Mouse (Mus musculus) lung, postnatal 25 days (tissue): Measurements from ENCODE around the gene Uri1.

Experiments used
- DNase-seq: peaks from one replicate; pipeline ENCODE4 v3.0.0; 2022; ENCODE audit warnings: low spot score

Gene Uri1

GRCm38 (mm10) chr7:38013946-38014345 lies 9.4 kb downstream of the Uri1 start:
- DNase-seq = no peak

GRCm38 (mm10) chr7:38012811-38013210 lies 10.5 kb downstream of the Uri1 start:
- no peak for DNase-seq

GRCm38 (mm10) chr7:38008359-38008758 lies 15.0 kb downstream of the Uri1 start:
- DNase-seq = no peak

DNA sequence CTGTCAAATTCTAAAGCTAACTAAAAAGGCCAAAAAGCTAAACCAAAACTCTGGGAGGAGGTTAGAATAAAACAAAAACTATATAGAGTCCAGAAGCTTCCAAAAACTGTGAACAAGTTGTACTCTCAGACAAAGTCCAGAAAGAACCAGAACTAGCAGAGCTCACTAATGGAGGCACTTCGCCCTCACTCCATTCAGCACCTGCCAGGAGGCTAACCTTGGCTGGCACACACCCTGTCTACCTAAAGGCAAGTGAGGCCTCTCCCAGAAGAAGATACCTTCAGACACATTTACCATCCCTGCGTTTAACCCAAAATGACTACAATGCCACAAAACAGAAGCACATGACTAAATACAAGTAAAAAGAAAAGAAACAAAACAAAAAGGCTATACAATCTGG lies 20.9 kb downstream of the Uri1 start:
- no peak for DNase-seq

- DNase-seq = peak; percentile 26
Measured at GRCm38 (mm10) chr7:37999691-38000090, 23.7 kb downstream of the Uri1 start.

DNA sequence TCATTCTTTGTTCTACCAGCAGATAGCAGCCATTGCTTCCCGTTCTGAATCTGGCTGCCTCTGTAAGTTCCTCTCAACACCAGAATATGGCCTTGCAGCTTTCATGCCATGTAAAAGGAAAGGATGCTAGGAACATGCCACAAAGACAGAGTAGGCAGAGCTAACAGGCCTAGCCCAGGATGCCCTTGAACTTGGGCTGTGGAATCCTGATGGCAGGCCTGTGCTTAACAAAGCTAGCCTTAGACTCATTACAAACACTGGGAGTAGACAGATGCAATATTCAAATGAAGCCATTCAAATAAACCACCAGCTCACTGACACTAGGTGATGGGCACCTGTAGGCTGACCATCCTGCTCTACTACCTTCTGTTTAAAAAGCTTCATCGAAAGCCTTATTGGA lies 30.5 kb downstream of the Uri1 start:
- no peak for DNase-seq

- no peak for DNase-seq
Measured at GRCm38 (mm10) chr7:37984866-37985265, 38.5 kb downstream of the Uri1 start.

GRCm38 (mm10) chr7:37983471-37983870 lies 39.9 kb downstream of the Uri1 start:
- no peak for DNase-seq

DNA sequence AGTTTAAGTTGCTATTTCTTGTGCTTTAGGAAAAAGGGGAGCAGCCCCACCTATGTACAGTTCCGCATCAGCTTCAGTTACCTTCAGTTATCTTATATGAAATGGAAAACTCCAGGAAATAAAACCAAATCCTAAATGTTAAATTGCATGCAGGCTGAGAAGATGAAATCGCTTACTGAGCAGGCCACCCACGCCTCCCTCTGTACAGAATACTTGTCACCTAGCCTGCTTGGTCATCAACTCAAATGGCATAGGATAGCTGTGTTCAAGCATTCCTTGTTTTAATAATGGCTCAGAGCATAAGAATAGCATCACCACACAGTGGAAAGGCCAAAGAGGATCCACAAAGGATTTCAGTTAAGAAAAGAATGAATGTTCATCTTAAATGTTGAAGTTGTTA lies 43.6 kb downstream of the Uri1 start:
- no peak for DNase-seq

- DNase-seq = no peak
Measured at GRCm38 (mm10) chr7:37978412-37978811, 44.9 kb downstream of the Uri1 start.

DNA sequence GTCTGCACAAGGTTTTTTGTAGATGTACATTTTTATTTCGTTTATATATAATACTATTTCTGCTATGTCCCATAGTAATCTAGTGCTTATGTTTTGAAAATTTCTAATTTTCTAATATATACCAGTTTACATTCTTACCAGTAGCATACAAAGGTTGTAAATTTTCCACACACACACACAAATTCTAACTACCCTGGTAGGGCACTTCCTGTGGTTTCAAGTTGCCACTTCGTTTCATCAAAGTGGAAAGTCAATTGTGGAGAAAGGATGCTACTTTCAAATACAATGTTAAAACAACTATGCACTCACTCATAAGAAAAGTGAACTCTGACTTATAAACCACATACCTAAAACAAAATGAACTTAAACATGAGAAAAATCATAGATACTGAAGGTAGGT lies 45.7 kb downstream of the Uri1 start:
- no peak for DNase-seq

DNA sequence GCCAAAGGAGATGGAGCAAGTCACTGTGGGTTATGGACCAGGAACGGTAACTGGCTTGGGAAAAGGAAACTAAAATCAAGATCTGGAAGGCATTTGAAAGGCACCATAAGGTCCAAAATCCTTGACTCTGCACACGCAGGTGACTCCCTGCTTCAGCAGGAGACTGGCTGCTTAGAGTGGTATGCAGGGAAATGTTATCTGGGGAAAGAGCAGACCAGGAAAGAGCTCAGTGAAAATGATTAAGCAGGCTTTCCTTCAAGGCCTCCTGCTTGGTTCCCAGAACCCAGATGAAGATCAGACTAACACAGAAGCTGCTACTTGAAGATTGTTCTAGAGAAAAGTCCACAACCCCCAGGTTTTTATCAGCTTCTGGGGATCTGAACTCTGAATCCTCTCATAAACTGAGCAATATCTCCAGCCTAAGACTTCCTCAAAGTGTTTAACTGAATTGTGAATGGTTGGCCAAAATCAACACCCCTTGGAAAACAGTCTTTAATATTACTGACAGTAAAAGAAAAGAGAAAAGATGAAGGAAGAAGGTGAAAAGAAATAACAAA lies 50.3 kb downstream of the Uri1 start:
- no peak for DNase-seq

GRCm38 (mm10) chr7:37972571-37972970 lies 50.8 kb downstream of the Uri1 start:
- peak; percentile 14 for DNase-seq

DNA sequence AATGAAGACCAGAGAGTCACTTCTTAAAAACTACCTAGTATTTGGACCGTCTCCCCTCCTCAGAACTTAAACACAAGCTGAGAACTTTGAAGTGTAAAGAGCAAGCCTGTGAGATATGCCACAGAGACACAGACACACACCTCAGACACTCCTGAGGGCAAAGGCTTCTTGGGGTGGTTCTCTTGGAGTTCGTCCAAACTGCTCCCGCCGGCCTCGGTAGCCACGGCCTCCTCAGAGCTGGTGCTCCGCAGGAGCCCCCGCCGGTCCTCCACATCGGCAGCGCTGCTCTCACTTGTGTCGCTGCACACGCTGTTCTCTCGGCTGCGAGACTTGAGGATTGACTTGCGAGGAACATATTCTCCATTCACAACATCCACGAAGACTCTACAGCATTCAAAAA lies 61.0 kb downstream of the Uri1 start:
- DNase-seq = no peak

- DNase-seq = no peak
Measured at GRCm38 (mm10) chr7:37961247-37961646, 62.1 kb downstream of the Uri1 start.

DNA sequence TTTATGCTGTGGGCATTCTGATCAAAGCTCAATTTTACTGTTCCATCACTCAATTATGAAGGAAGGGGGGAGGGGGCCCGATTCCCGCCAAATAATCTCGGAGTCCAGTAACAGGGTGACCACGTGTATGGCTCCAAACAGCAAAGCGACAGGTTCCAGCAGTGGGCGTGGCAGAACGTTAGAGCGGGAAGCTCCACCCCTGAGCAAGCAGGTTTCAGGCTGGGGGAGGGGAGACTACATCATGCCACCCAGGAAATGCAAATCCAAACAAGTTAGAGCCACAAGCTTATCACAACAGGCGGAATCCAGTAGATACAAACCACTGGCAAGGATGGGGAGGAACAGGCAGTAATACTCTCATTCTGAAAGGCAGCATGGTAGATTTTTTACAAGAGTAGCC lies 71.5 kb downstream of the Uri1 start:
- no peak for DNase-seq

- peak; percentile 55 for DNase-seq
Measured at GRCm38 (mm10) chr7:37936459-37936858, 86.9 kb downstream of the Uri1 start.

DNA sequence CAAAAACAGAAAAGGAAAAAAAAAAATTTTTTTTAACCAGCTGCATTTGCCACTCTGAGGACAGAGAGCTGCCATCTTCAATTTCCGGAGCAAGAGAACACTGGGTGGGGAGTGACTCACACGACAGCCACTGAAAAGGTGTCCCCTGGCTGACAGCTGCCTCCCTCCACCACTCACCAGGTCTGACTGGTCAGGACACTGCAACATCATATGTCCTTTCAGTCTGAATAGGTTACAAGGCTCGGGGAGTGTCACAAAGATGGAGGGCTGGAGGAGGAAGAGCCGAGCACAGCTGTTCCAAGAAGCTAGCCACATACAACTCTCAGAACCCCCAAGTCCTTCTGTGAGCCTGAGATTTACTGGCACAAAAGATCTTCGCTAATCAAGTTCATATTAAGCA lies 87.6 kb downstream of the Uri1 start:
- no peak for DNase-seq

- DNase-seq = peak; percentile 23
Measured at GRCm38 (mm10) chr7:37934770-37935182, 88.6 kb downstream of the Uri1 start.

- no peak for DNase-seq
Measured at GRCm38 (mm10) chr7:37933754-37934308, 89.5 kb downstream of the Uri1 start.

- DNase-seq = peak; percentile 10
Measured at GRCm38 (mm10) chr7:37931631-37932030, 91.7 kb downstream of the Uri1 start.

GRCm38 (mm10) chr7:37929738-37930137 lies 93.6 kb downstream of the Uri1 start:
- DNase-seq = no peak

GRCm38 (mm10) chr7:37922999-37923398 lies 100.4 kb downstream of the Uri1 start:
- no peak for DNase-seq

GRCm38 (mm10) chr7:37921681-37922430 lies 101.5 kb downstream of the Uri1 start:
- DNase-seq = no peak
